Mouse (Mus musculus) cerebellum, adult 2 months (tissue): Measurements from ENCODE around the gene Lamb1. TPM values are rescaled to one million over a fixed set of nuclear protein-coding genes. Genes with fewer than 3 reads are reported as not detected.

Experiments used
- DNase-seq, 2 experiments: peaks; one replicate each; pipeline ENCODE4 v3.0.0; 2021
- H3K27ac ChIP-seq: fragments of 200-500 bp; 2 replicates; pipeline ENCODE4 v1.5.1; 2012; ENCODE audit warnings: low read length, control low read depth, inconsistent platforms; ENCODE audit not compliant: insufficient read depth
- H3K27me3 ChIP-seq: fragments of 200-500 bp; 2 replicates; pipeline ENCODE4 v1.6.1; 2012; ENCODE audit warnings: inconsistent platforms, mild to moderate bottlenecking, low read length, moderate library complexity; ENCODE audit not compliant: control insufficient read depth, insufficient read depth
- H3K4me1 ChIP-seq: fragments of 200-500 bp; 2 replicates; pipeline ENCODE4 v1.6.1; 2011; ENCODE audit warnings: low read length; ENCODE audit not compliant: control insufficient read depth, insufficient read depth
- H3K4me3 ChIP-seq: fragments of 200-500 bp; replicated peaks from 2 replicates; pipeline ENCODE3; 2011; ENCODE audit warnings: mild to moderate bottlenecking, low read depth, low read length, control low read depth; ENCODE audit not compliant: insufficient read depth
- CTCF ChIP-seq: fragments of 200-500 bp; IDR thresholded peaks from 2 replicates; pipeline ENCODE4 v1.5.1; 2011; ENCODE audit warnings: low read depth, mild to moderate bottlenecking, control low read depth, low read length, moderate library complexity, borderline replicate concordance; ENCODE audit not compliant: insufficient read depth
- POLR2A ChIP-seq: fragments of 200-500 bp; IDR thresholded peaks from 2 replicates; pipeline ENCODE4 v1.6.1; 2011; ENCODE audit warnings: low read length, control low read depth, borderline replicate concordance; ENCODE audit not compliant: insufficient read depth
- WGBS: fragments of 180-500 bp; shearing (Covaris S2); methylation state at CpG from one replicate; pipeline ENCODE4 v1.1.7; 2018; 5-methylcytosine and 5-hydroxymethylcytosine counted together
- polyA plus RNA-seq: library from polyadenylated mRNA; depleted of rRNA; stranded (reverse); fragments of >200 nt; gene quantifications from 2 replicates; pipeline ENCODE4 v1.2.3, GENCODE M21; 2012

The Lamb1 gene
- polyA plus RNA-seq, 1 experiment: 10.6 TPM

GRCm38 (mm10) chr12:31244001-31244400, 21.0 kb upstream of the Lamb1 start:
- Histone ChIP-seq H3K4me1 (no peaks in the 10 kb centered on the region), H3K27ac (no peak overlapping the region), H3K27me3 (no peaks in the 10 kb centered on the region; the same call in 1 of the 2 replicates), H3K4me3 (no peak overlapping the region)
- TF ChIP-seq CTCF: no peak
- TF ChIP-seq POLR2A: no peak
- 19% methylated on average over 2 of the region's 2 CpGs for WGBS
- no peak for DNase-seq

DNA sequence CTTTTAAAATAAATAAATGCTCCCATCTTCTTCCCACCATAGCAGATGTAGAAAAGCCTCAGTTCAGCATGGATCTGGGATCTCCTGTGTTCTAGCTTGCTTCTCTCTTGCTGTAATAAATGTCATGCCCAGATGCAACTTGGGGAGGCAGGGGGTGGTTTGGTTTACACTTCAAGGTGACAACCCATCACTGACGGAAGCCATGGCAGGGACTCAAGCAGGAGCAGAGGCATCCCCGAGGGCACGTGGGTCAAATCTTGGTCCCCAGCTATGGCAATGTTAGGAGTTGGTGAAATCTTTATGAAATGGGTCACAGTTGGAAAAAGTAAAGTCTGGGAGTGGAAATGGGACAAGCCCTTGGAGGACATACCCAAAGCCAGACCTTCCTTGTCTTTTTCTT, 20.3 kb upstream of the Lamb1 start:
- Histone ChIP-seq H3K4me3 (no peak overlapping the region), H3K27me3 (no peaks in the 10 kb centered on the region; the same call in 1 of the 2 replicates), H3K27ac (no peak overlapping the region), H3K4me1 (no peaks in the 10 kb centered on the region)
- TF ChIP-seq CTCF: no peak
- no peak for TF ChIP-seq POLR2A
- WGBS: 95% methylated on average over 3 of the region's 3 CpGs
- DNase-seq: no peak

DNA sequence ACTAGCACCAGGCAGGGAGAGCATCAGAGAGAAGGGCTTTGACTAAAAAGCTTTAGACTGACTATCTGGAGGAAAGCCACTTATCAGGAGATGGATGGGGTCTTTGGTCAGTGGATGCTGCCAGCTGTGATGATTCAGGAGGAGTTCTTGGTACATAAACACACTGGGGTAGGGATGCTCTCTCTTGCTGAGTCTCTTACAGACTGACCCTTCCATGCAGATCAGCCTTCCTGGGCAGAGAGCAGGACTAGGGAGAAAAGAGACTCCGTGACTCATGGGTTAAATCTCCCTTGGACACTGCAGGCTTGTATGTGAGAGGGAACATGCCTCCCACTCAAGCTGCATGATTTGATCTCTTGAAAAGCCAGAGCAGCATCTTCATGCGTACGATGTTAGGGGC, 18.9 kb upstream of the Lamb1 start:
- no peak for DNase-seq
- TF ChIP-seq POLR2A (no peak), CTCF (no peak)
- Histone ChIP-seq H3K4me3 (no peak overlapping the region), H3K27me3 (no peaks in the 10 kb centered on the region; the same call in 1 of the 2 replicates), H3K4me1 (no peaks in the 10 kb centered on the region), H3K27ac (no peak overlapping the region)
- 61% methylated on average over 3 of the region's 3 CpGs for WGBS

DNA sequence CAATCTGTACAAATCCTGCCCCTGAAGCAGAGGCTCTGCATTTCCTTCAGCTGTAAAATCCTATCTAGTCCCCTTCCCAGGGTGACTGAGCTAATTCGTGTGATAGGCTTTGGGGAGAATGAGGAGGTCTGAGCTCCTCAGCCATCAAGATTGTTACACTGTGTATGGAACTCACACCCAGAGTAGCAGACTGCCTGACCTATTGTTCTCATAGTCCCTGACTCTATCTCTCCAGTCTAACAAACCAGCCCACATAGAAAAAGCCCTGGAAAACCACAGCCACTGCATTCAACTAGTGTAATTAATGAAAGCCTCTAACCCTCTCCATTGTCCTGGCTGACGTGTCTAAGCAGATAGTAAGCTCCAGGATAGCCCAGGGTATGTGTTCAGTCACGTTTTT, 18.4 kb upstream of the Lamb1 start:
- H3K4me3 ChIP-seq: no peak overlapping the region
- no peak overlapping the region for H3K27ac ChIP-seq
- no peak for DNase-seq
- H3K27me3 ChIP-seq: no peaks in the 10 kb centered on the region; the same call in 1 of the 2 replicates
- WGBS: 64% methylated on average over 3 of the region's 3 CpGs
- no peaks in the 10 kb centered on the region for H3K4me1 ChIP-seq
- TF ChIP-seq POLR2A: no peak
- TF ChIP-seq CTCF: no peak

DNA sequence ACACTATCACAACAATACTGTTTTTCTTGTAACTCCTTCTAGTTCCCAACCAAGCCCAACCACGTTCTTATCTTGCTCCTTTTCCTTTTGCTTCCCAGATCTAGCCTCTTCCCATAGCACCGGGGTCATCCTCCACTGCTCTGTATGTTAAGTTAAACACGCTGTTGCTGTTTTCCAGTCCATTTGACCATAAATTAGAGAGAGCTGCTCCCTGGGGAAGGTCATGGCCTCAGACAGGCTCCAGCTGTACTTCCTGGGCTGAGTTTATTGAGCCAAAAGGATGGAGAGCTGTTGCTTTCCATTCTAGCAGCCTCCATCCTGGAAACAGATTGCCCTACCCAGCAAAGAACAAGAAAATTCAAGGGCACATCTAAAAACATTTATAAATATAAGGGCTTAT, 16.9 kb upstream of the Lamb1 start:
- no peak for DNase-seq
- TF ChIP-seq POLR2A (no peak), CTCF (no peak)
- no peak overlapping the region for H3K4me3 ChIP-seq
- H3K27ac ChIP-seq: no peak overlapping the region
- no peaks in the 10 kb centered on the region for H3K4me1 ChIP-seq
- H3K27me3 ChIP-seq: no peaks in the 10 kb centered on the region; the same call in 1 of the 2 replicates
- WGBS: 34% methylated on average over 3 of the region's 3 CpGs

GRCm38 (mm10) chr12:31248681-31249080, 16.4 kb upstream of the Lamb1 start:
- TF ChIP-seq CTCF (no peak), POLR2A (no peak)
- DNase-seq: no peak
- Histone ChIP-seq H3K4me3 (no peak overlapping the region), H3K27ac (no peak overlapping the region), H3K4me1 (no peaks in the 10 kb centered on the region), H3K27me3 (no peaks in the 10 kb centered on the region; the same call in 1 of the 2 replicates)
- 63% methylated on average over 10 of the region's 10 CpGs for WGBS

- H3K27ac ChIP-seq: no peak overlapping the region
- H3K4me1 ChIP-seq: no peaks in the 10 kb centered on the region
- H3K27me3 ChIP-seq: no peaks in the 10 kb centered on the region; the same call in 1 of the 2 replicates
- DNase-seq: no peak
- H3K4me3 ChIP-seq: no peak overlapping the region
- 84% methylated on average over 4 of the region's 4 CpGs for WGBS
- TF ChIP-seq CTCF: no peak
- TF ChIP-seq POLR2A: no peak
Measured at GRCm38 (mm10) chr12:31252259-31252658, 12.8 kb upstream of the Lamb1 start.

DNA sequence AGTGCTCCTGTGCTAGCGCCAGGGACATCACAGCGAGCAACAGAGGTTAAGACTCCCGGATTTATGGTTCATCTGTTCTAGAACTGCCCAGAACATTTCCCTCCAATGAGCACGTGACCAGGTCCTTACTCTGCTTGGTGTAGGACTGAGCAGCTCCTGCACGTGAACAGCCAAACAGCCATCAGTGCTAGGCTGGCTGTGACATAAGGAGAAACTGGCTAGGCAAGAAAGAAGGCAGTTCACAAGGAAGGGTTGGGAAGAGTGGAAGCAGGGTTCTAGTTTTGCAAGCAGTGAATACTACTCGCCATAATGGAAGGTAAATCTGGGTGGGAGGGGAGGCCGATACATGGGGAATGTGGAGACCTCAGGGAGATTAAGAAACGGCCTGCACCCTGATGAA, 10.1 kb upstream of the Lamb1 start:
- H3K27me3 ChIP-seq: no peaks in the 10 kb centered on the region
- WGBS: 83% methylated on average over 8 of the region's 8 CpGs
- no peak overlapping the region for H3K27ac ChIP-seq
- no peak for DNase-seq
- no peak overlapping the region for H3K4me3 ChIP-seq
- H3K4me1 ChIP-seq: no peaks in the 10 kb centered on the region
- TF ChIP-seq CTCF (no peak), POLR2A (no peak)
